Mouse (Mus musculus): ENCODE data around the gene Tenm4. TPM values are rescaled to one million over a fixed set of nuclear protein-coding genes. Genes with fewer than 3 reads are reported as not detected.

The Tenm4 gene
- polyA plus RNA-seq, 1 experiment from 2014 or later, result 11.4 TPM

GRCm38 (mm10) chr7:96426954-96427353 lies 255.9 kb downstream of the Tenm4 start:
- H3K4me3 ChIP-seq (ENCODE audit: low read depth, low read length), result no peak overlapping the region
- no peaks in the 10 kb centered on the region for H3K9me3 ChIP-seq (replicated peaks; ENCODE audit: control insufficient read depth, low read length)
- WGBS (ENCODE audit: insufficient replicate concordance), result 73% methylated on average over 8 of the region's 8 CpGs
- H3K4me2 ChIP-seq, result no peak overlapping the region
- no peaks in the 10 kb centered on the region for H3K4me1 ChIP-seq (ENCODE audit: control insufficient read depth, insufficient read depth, low read length)
- no peaks in the 10 kb centered on the region for H3K36me3 ChIP-seq (ENCODE audit: control insufficient read depth, insufficient read depth, low read length)
- peaks cover 13% of the 10 kb centered on the region; the same call in 1 of the 2 replicates for H3K27me3 ChIP-seq (ENCODE audit: control insufficient read depth, insufficient read depth, low read length)
- H3K27ac ChIP-seq (ENCODE audit: low read depth, low read length), result no peak overlapping the region
- H3K9ac ChIP-seq (ENCODE audit: low read depth, low read length), result no peak overlapping the region
- ATAC-seq (replicated peaks; ENCODE audit: insufficient number of reproducible peaks, low FRiP score, low TSS enrichment), result no peak

DNA sequence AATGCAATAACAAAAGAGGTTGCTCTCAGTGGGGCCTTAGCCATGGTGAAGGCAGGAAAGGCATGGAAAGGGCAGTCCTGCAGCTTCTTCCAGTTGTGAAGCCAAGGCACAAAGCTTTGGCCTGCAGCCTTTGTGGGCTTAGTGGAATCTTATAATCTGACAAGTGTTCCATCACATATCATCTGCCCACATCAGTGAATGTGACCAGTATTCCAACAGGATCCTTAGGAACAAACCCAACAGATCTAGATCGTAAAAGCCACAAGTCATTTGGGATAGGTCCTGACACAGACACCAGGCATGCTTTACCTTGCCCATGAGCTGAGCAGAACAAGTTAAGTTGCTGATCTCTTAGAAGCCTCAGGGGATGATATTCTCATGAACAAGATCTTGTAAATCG lies 262.3 kb downstream of the Tenm4 start:
- Histone ChIP-seq H3K4me1 (ENCODE audit: control insufficient read depth, insufficient read depth, low read length) (no peaks in the 10 kb centered on the region), H3K27ac (ENCODE audit: low read depth, low read length) (no peak overlapping the region), H3K9me3 (replicated peaks; ENCODE audit: control insufficient read depth, low read length) (no peaks in the 10 kb centered on the region), H3K9ac (ENCODE audit: low read depth, low read length) (no peak overlapping the region), H3K27me3 (ENCODE audit: control insufficient read depth, insufficient read depth, low read length) (0 out of 2 replicates have a peak, but pooled peaks cover 4% of the 10 kb centered on the region), H3K36me3 (ENCODE audit: control insufficient read depth, insufficient read depth, low read length) (no peaks in the 10 kb centered on the region), H3K4me2 (no peak overlapping the region), H3K4me3 (ENCODE audit: low read depth, low read length) (no peak overlapping the region)
- ATAC-seq (replicated peaks; ENCODE audit: insufficient number of reproducible peaks, low FRiP score, low TSS enrichment), result no peak
- WGBS (ENCODE audit: insufficient replicate concordance), result 85% methylated on average over 2 of the region's 2 CpGs

- H3K9me3 ChIP-seq (replicated peaks; ENCODE audit: control insufficient read depth, low read length), result no peaks in the 10 kb centered on the region
- WGBS (ENCODE audit: insufficient replicate concordance), result 78% methylated on average over 6 of the region's 6 CpGs
- no peak overlapping the region for H3K27ac ChIP-seq (ENCODE audit: low read depth, low read length)
- H3K4me3 ChIP-seq (ENCODE audit: low read depth, low read length), result no peak overlapping the region
- no peaks in the 10 kb centered on the region for H3K4me1 ChIP-seq (ENCODE audit: control insufficient read depth, insufficient read depth, low read length)
- peaks cover 5% of the 10 kb centered on the region; the same call in 1 of the 2 replicates for H3K27me3 ChIP-seq (ENCODE audit: control insufficient read depth, insufficient read depth, low read length)
- no peak for ATAC-seq (replicated peaks; ENCODE audit: insufficient number of reproducible peaks, low FRiP score, low TSS enrichment)
- H3K36me3 ChIP-seq (ENCODE audit: control insufficient read depth, insufficient read depth, low read length), result no peaks in the 10 kb centered on the region
- H3K9ac ChIP-seq (ENCODE audit: low read depth, low read length), result no peak overlapping the region
- H3K4me2 ChIP-seq, result no peak overlapping the region
Observed at GRCm38 (mm10) chr7:96438392-96438791, 267.3 kb downstream of the Tenm4 start.

DNA sequence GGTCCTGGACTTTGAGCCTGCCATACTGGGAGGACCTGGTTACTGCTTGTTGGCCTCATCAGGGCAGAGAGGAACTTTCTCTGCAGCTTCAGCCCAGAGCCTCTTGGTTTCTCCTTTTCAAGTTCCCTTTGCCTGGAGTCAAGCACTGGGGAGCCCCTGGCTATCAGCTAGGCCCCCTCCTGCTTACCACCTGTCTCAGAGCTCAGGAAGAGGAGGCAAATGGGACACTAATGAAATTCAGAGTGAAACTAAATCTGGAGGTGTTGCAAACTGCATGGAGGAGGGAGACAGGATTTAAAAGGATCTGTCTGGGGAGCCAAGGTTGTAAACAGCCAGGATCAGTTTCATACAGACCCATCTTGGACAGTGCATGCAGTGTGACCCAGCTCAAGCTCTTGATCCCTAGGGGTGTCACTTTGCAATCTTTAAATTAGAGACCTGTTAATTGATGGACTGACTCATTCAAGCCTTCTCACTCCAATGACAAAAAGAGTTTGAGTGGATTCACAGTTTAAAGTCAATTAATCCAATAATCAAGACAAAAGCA lies 269.2 kb downstream of the Tenm4 start:
- Histone ChIP-seq H3K27me3 (ENCODE audit: control insufficient read depth, insufficient read depth, low read length) (peaks cover 5% of the 10 kb centered on the region), H3K9me3 (replicated peaks; ENCODE audit: control insufficient read depth, low read length) (no peaks in the 10 kb centered on the region), H3K36me3 (ENCODE audit: control insufficient read depth, insufficient read depth, low read length) (no peaks in the 10 kb centered on the region), H3K27ac (ENCODE audit: low read depth, low read length) (no peak overlapping the region), H3K4me1 (ENCODE audit: control insufficient read depth, insufficient read depth, low read length) (no peaks in the 10 kb centered on the region), H3K4me3 (ENCODE audit: low read depth, low read length) (no peak overlapping the region), H3K4me2 (no peak overlapping the region), H3K9ac (ENCODE audit: low read depth, low read length) (no peak overlapping the region)
- ATAC-seq (replicated peaks; ENCODE audit: insufficient number of reproducible peaks, low FRiP score, low TSS enrichment), result no peak

GRCm38 (mm10) chr7:96445771-96446170 lies 274.7 kb downstream of the Tenm4 start:
- Histone ChIP-seq H3K27ac (ENCODE audit: low read depth, low read length) (no peak overlapping the region), H3K4me1 (ENCODE audit: control insufficient read depth, insufficient read depth, low read length) (no peaks in the 10 kb centered on the region), H3K9me3 (replicated peaks; ENCODE audit: control insufficient read depth, low read length) (no peaks in the 10 kb centered on the region), H3K4me2 (no peak overlapping the region), H3K9ac (ENCODE audit: low read depth, low read length) (no peak overlapping the region), H3K4me3 (ENCODE audit: low read depth, low read length) (no peak overlapping the region), H3K27me3 (ENCODE audit: control insufficient read depth, insufficient read depth, low read length) (peaks cover 3% of the 10 kb centered on the region; the same call in 1 of the 2 replicates), H3K36me3 (ENCODE audit: control insufficient read depth, insufficient read depth, low read length) (no peaks in the 10 kb centered on the region)
- no peak for ATAC-seq (replicated peaks; ENCODE audit: insufficient number of reproducible peaks, low FRiP score, low TSS enrichment)
- WGBS (ENCODE audit: insufficient replicate concordance), result 82% methylated on average over 8 of the region's 8 CpGs

- no peak overlapping the region for H3K4me2 ChIP-seq
- ATAC-seq (replicated peaks; ENCODE audit: insufficient number of reproducible peaks, low FRiP score, low TSS enrichment), result no peak
- no peak overlapping the region for H3K9ac ChIP-seq (ENCODE audit: low read depth, low read length)
- H3K36me3 ChIP-seq (ENCODE audit: control insufficient read depth, insufficient read depth, low read length), result no peaks in the 10 kb centered on the region
- H3K27me3 ChIP-seq (ENCODE audit: control insufficient read depth, insufficient read depth, low read length), result peaks cover 3% of the 10 kb centered on the region; the same call in 1 of the 2 replicates
- no peaks in the 10 kb centered on the region for H3K9me3 ChIP-seq (replicated peaks; ENCODE audit: control insufficient read depth, low read length)
- no peak overlapping the region for H3K4me3 ChIP-seq (ENCODE audit: low read depth, low read length)
- WGBS (ENCODE audit: insufficient replicate concordance), result 72% methylated on average over 12 of the region's 12 CpGs
- H3K4me1 ChIP-seq (ENCODE audit: control insufficient read depth, insufficient read depth, low read length), result no peaks in the 10 kb centered on the region
- no peak overlapping the region for H3K27ac ChIP-seq (ENCODE audit: low read depth, low read length)
Observed at GRCm38 (mm10) chr7:96447806-96448397, 276.9 kb downstream of the Tenm4 start.

DNA sequence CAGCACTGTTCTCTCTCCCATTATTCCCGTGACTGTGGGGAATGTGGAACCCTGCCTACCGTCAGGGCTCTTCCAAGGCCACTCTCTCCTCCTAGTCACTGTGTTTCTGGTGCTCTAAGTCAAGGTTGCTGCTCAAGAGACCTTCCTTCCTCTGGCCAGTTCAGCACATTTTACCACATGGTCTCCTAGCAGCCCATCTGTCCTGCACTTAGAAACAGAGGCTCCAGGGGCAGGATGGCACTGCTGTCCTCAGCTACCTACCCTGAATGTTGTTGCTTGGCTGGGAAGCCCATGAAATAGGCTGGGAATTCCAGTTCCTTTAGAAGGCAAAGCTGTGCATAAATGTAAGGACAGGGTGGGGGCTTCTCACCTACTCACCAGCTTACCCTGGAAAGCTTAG lies 284.9 kb downstream of the Tenm4 start:
- H3K4me1 ChIP-seq (ENCODE audit: control insufficient read depth, insufficient read depth, low read length), result peaks cover 6% of the 10 kb centered on the region; the same call in 1 of the 2 replicates
- H3K4me2 ChIP-seq, result no peak overlapping the region
- no peak for ATAC-seq (replicated peaks; ENCODE audit: insufficient number of reproducible peaks, low FRiP score, low TSS enrichment)
- H3K27me3 ChIP-seq (ENCODE audit: control insufficient read depth, insufficient read depth, low read length), result no peaks in the 10 kb centered on the region; the same call in 1 of the 2 replicates
- no peaks in the 10 kb centered on the region for H3K9me3 ChIP-seq (replicated peaks; ENCODE audit: control insufficient read depth, low read length)
- 66% methylated on average over 2 of the region's 2 CpGs for WGBS (ENCODE audit: insufficient replicate concordance)
- no peaks in the 10 kb centered on the region for H3K36me3 ChIP-seq (ENCODE audit: control insufficient read depth, insufficient read depth, low read length)
- H3K4me3 ChIP-seq (ENCODE audit: low read depth, low read length), result no peak overlapping the region
- no peak overlapping the region for H3K9ac ChIP-seq (ENCODE audit: low read depth, low read length)
- no peak overlapping the region for H3K27ac ChIP-seq (ENCODE audit: low read depth, low read length)

DNA sequence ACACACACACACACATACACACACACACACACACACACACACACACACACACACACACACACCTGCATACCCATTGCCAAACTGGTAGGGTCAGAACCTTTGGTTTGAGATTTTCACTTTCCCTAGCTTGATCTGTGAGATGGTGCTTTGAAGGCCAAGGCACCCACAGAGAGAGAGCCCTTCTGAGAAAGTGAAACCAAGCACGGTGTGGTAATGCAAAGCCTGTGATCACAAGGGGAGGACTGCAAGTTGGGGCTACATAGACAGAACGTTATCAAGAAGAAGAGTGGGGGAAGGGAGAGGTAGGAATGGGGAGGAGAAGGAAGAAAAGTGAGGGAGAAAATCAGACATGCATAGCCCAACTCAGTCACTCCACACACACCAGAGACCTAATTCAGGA lies 285.6 kb downstream of the Tenm4 start:
- H3K9me3 ChIP-seq (replicated peaks; ENCODE audit: control insufficient read depth, low read length), result no peaks in the 10 kb centered on the region
- H3K36me3 ChIP-seq (ENCODE audit: control insufficient read depth, insufficient read depth, low read length), result no peaks in the 10 kb centered on the region
- 51% methylated on average over 2 of the region's 2 CpGs for WGBS (ENCODE audit: insufficient replicate concordance)
- no peak for ATAC-seq (replicated peaks; ENCODE audit: insufficient number of reproducible peaks, low FRiP score, low TSS enrichment)
- H3K9ac ChIP-seq (ENCODE audit: low read depth, low read length), result no peak overlapping the region
- no peaks in the 10 kb centered on the region; the same call in 1 of the 2 replicates for H3K27me3 ChIP-seq (ENCODE audit: control insufficient read depth, insufficient read depth, low read length)
- no peak overlapping the region for H3K4me3 ChIP-seq (ENCODE audit: low read depth, low read length)
- peaks cover 6% of the 10 kb centered on the region; the same call in 1 of the 2 replicates for H3K4me1 ChIP-seq (ENCODE audit: control insufficient read depth, insufficient read depth, low read length)
- no peak overlapping the region for H3K27ac ChIP-seq (ENCODE audit: low read depth, low read length)
- H3K4me2 ChIP-seq, result no peak overlapping the region

DNA sequence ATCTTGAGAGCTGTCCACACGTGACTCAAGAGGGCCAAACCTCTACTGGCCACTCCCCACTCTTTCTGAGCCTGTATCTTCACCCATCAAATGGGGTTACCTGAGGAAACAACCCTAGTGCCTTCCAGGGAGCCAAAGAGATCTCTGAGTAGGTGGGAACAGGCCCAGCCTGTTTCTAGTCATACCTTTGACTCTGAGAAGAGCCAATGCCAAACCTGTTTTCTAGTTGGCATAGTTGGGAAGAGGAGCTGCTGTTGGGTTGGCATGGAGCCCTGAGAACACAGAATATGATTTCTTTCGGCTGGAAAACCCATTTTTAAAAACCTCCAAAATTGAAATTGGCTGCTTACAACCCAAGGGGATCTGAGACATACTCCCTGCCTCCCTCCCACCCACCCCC lies 286.8 kb downstream of the Tenm4 start:
- Histone ChIP-seq H3K4me2 (no peak overlapping the region), H3K27me3 (ENCODE audit: control insufficient read depth, insufficient read depth, low read length) (no peaks in the 10 kb centered on the region; the same call in 1 of the 2 replicates), H3K4me1 (ENCODE audit: control insufficient read depth, insufficient read depth, low read length) (peaks cover 6% of the 10 kb centered on the region; the same call in 1 of the 2 replicates), H3K36me3 (ENCODE audit: control insufficient read depth, insufficient read depth, low read length) (no peaks in the 10 kb centered on the region), H3K9ac (ENCODE audit: low read depth, low read length) (no peak overlapping the region), H3K4me3 (ENCODE audit: low read depth, low read length) (no peak overlapping the region), H3K27ac (ENCODE audit: low read depth, low read length) (no peak overlapping the region), H3K9me3 (replicated peaks; ENCODE audit: control insufficient read depth, low read length) (no peaks in the 10 kb centered on the region)
- 76% methylated on average over 2 of the region's 2 CpGs for WGBS (ENCODE audit: insufficient replicate concordance)
- no peak for ATAC-seq (replicated peaks; ENCODE audit: insufficient number of reproducible peaks, low FRiP score, low TSS enrichment)

Data from heart, embryonic 11.5 days (tissue).